Mouse (Mus musculus): ENCODE data around the gene Rrbp1. TPM values are rescaled to one million over a fixed set of nuclear protein-coding genes. Genes with fewer than 3 reads are reported as not detected.

The Rrbp1 gene
- polyA plus RNA-seq, 1 experiment from 2014 or later: 139 TPM

GRCm38 (mm10) chr2:144032664-144033063, 21.6 kb upstream of the Rrbp1 start, which contains the start of gene Banf2:
Banf2 (plus strand) TSS chr2:144033059.
- Histone ChIP-seq H3K4me3 (ENCODE audit: low read depth, low read length) (no peak within 1 kb of the TSS), H3K27me3 (ENCODE audit: control insufficient read depth, insufficient read depth, low read length) (no peaks in the 10 kb centered on the region), H3K9ac (replicated peaks; ENCODE audit: low read depth, low read length) (no peak within 1 kb of the TSS), H3K4me1 (ENCODE audit: control insufficient read depth, insufficient read depth, low read length) (no peaks in the 10 kb centered on the region), H3K27ac (ENCODE audit: low read length) (no peak within 1 kb of the TSS), H3K9me3 (ENCODE audit: control insufficient read depth, low read depth, low read length) (no peaks in the 10 kb centered on the region), H3K36me3 (ENCODE audit: control insufficient read depth, insufficient read depth, low read length) (no peaks in the 10 kb centered on the region), H3K4me2 (replicated peaks; ENCODE audit: low read depth, low read length) (no peak within 1 kb of the TSS)
- WGBS: 92% methylated on average over 2 of the region's 2 CpGs
- ATAC-seq (ENCODE audit: insufficient number of reproducible peaks, insufficient read depth, low FRiP score, low read depth): no peak

- H3K4me1 ChIP-seq (ENCODE audit: control insufficient read depth, insufficient read depth, low read length): no peaks in the 10 kb centered on the region
- no peaks in the 10 kb centered on the region for H3K27me3 ChIP-seq (ENCODE audit: control insufficient read depth, insufficient read depth, low read length)
- H3K9me3 ChIP-seq (ENCODE audit: control insufficient read depth, low read depth, low read length): no peaks in the 10 kb centered on the region
- no peak overlapping the region for H3K9ac ChIP-seq (replicated peaks; ENCODE audit: low read depth, low read length)
- H3K4me2 ChIP-seq (replicated peaks; ENCODE audit: low read depth, low read length): no peak overlapping the region
- no peak for ATAC-seq (ENCODE audit: insufficient number of reproducible peaks, insufficient read depth, low FRiP score, low read depth)
- H3K27ac ChIP-seq (ENCODE audit: low read length): no peak overlapping the region
- H3K36me3 ChIP-seq (ENCODE audit: control insufficient read depth, insufficient read depth, low read length): no peaks in the 10 kb centered on the region
- 87% methylated on average over 7 of the region's 7 CpGs for WGBS
- no peak overlapping the region for H3K4me3 ChIP-seq (ENCODE audit: low read depth, low read length)
These were observed 19.7 kb upstream of the Rrbp1 start for GRCm38 (mm10) chr2:144030791-144031190.

- WGBS: 73% methylated on average over 4 of the region's 4 CpGs
- H3K36me3 ChIP-seq (ENCODE audit: control insufficient read depth, insufficient read depth, low read length): no peaks in the 10 kb centered on the region
- H3K9me3 ChIP-seq (ENCODE audit: control insufficient read depth, low read depth, low read length): no peaks in the 10 kb centered on the region
- H3K4me1 ChIP-seq (ENCODE audit: control insufficient read depth, insufficient read depth, low read length): no peaks in the 10 kb centered on the region
- ATAC-seq (ENCODE audit: insufficient number of reproducible peaks, insufficient read depth, low FRiP score, low read depth): no peak
- no peaks in the 10 kb centered on the region for H3K27me3 ChIP-seq (ENCODE audit: control insufficient read depth, insufficient read depth, low read length)
- no peak overlapping the region for H3K27ac ChIP-seq (ENCODE audit: low read length)
- H3K9ac ChIP-seq (replicated peaks; ENCODE audit: low read depth, low read length): no peak overlapping the region
- H3K4me2 ChIP-seq (replicated peaks; ENCODE audit: low read depth, low read length): no peak overlapping the region
- H3K4me3 ChIP-seq (ENCODE audit: low read depth, low read length): no peak overlapping the region
These were observed 15.4 kb upstream of the Rrbp1 start for GRCm38 (mm10) chr2:144026456-144026855.

GRCm38 (mm10) chr2:144025361-144025760, 14.3 kb upstream of the Rrbp1 start:
- 79% methylated on average over 9 of the region's 9 CpGs for WGBS
- no peak for ATAC-seq (ENCODE audit: insufficient number of reproducible peaks, insufficient read depth, low FRiP score, low read depth)
- no peaks in the 10 kb centered on the region for H3K9me3 ChIP-seq (ENCODE audit: control insufficient read depth, low read depth, low read length)
- no peak overlapping the region for H3K4me3 ChIP-seq (ENCODE audit: low read depth, low read length)
- no peak overlapping the region for H3K4me2 ChIP-seq (replicated peaks; ENCODE audit: low read depth, low read length)
- H3K36me3 ChIP-seq (ENCODE audit: control insufficient read depth, insufficient read depth, low read length): no peaks in the 10 kb centered on the region
- H3K27me3 ChIP-seq (ENCODE audit: control insufficient read depth, insufficient read depth, low read length): no peaks in the 10 kb centered on the region
- H3K4me1 ChIP-seq (ENCODE audit: control insufficient read depth, insufficient read depth, low read length): no peaks in the 10 kb centered on the region
- H3K9ac ChIP-seq (replicated peaks; ENCODE audit: low read depth, low read length): no peak overlapping the region
- no peak overlapping the region for H3K27ac ChIP-seq (ENCODE audit: low read length)

- H3K9ac ChIP-seq (replicated peaks; ENCODE audit: low read depth, low read length): no peak overlapping the region
- no peak overlapping the region for H3K27ac ChIP-seq (ENCODE audit: low read length)
- H3K4me3 ChIP-seq (ENCODE audit: low read depth, low read length): no peak overlapping the region
- WGBS: 53% methylated on average over 3 of the region's 3 CpGs
- no peaks in the 10 kb centered on the region for H3K27me3 ChIP-seq (ENCODE audit: control insufficient read depth, insufficient read depth, low read length)
- H3K4me2 ChIP-seq (replicated peaks; ENCODE audit: low read depth, low read length): no peak overlapping the region
- H3K9me3 ChIP-seq (ENCODE audit: control insufficient read depth, low read depth, low read length): no peaks in the 10 kb centered on the region
- H3K4me1 ChIP-seq (ENCODE audit: control insufficient read depth, insufficient read depth, low read length): no peaks in the 10 kb centered on the region
- ATAC-seq (ENCODE audit: insufficient number of reproducible peaks, insufficient read depth, low FRiP score, low read depth): no peak
- H3K36me3 ChIP-seq (ENCODE audit: control insufficient read depth, insufficient read depth, low read length): no peaks in the 10 kb centered on the region
These were observed 11.4 kb upstream of the Rrbp1 start for GRCm38 (mm10) chr2:144022441-144022840.

- Histone ChIP-seq H3K27ac (ENCODE audit: low read length) (no peak overlapping the region), H3K4me2 (replicated peaks; ENCODE audit: low read depth, low read length) (no peak overlapping the region), H3K4me3 (ENCODE audit: low read depth, low read length) (no peak overlapping the region), H3K4me1 (ENCODE audit: control insufficient read depth, insufficient read depth, low read length) (no peaks in the 10 kb centered on the region), H3K9ac (replicated peaks; ENCODE audit: low read depth, low read length) (no peak overlapping the region), H3K9me3 (ENCODE audit: control insufficient read depth, low read depth, low read length) (no peaks in the 10 kb centered on the region), H3K36me3 (ENCODE audit: control insufficient read depth, insufficient read depth, low read length) (no peaks in the 10 kb centered on the region), H3K27me3 (ENCODE audit: control insufficient read depth, insufficient read depth, low read length) (no peaks in the 10 kb centered on the region)
- WGBS: 75% methylated on average over 1 of the region's 2 CpGs
- no peak for ATAC-seq (ENCODE audit: insufficient number of reproducible peaks, insufficient read depth, low FRiP score, low read depth)
These were observed 8.9 kb upstream of the Rrbp1 start for GRCm38 (mm10) chr2:144019971-144020370.

GRCm38 (mm10) chr2:144015861-144016260, 4.8 kb upstream of the Rrbp1 start:
- Histone ChIP-seq H3K27me3 (ENCODE audit: control insufficient read depth, insufficient read depth, low read length) (no peaks in the 10 kb centered on the region), H3K9ac (replicated peaks; ENCODE audit: low read depth, low read length) (no peak overlapping the region), H3K27ac (ENCODE audit: low read length) (no peak overlapping the region), H3K9me3 (ENCODE audit: control insufficient read depth, low read depth, low read length) (no peaks in the 10 kb centered on the region), H3K4me2 (replicated peaks; ENCODE audit: low read depth, low read length) (no peak overlapping the region), H3K4me3 (ENCODE audit: low read depth, low read length) (no peak overlapping the region), H3K36me3 (ENCODE audit: control insufficient read depth, insufficient read depth, low read length) (no peaks in the 10 kb centered on the region), H3K4me1 (ENCODE audit: control insufficient read depth, insufficient read depth, low read length) (no peaks in the 10 kb centered on the region)
- 86% methylated on average over 9 of the region's 9 CpGs for WGBS
- no peak for ATAC-seq (ENCODE audit: insufficient number of reproducible peaks, insufficient read depth, low FRiP score, low read depth)

GRCm38 (mm10) chr2:144014481-144014880, 3.4 kb upstream of the Rrbp1 start:
- Histone ChIP-seq H3K4me2 (replicated peaks; ENCODE audit: low read depth, low read length) (no peak overlapping the region), H3K9ac (replicated peaks; ENCODE audit: low read depth, low read length) (no peak overlapping the region), H3K4me3 (ENCODE audit: low read depth, low read length) (no peak overlapping the region), H3K27ac (ENCODE audit: low read length) (no peak overlapping the region), H3K9me3 (ENCODE audit: control insufficient read depth, low read depth, low read length) (no peaks in the 10 kb centered on the region), H3K4me1 (ENCODE audit: control insufficient read depth, insufficient read depth, low read length) (peaks cover 3% of the 10 kb centered on the region), H3K36me3 (ENCODE audit: control insufficient read depth, insufficient read depth, low read length) (no peaks in the 10 kb centered on the region), H3K27me3 (ENCODE audit: control insufficient read depth, insufficient read depth, low read length) (no peaks in the 10 kb centered on the region)
- WGBS: 64% methylated on average over 5 of the region's 5 CpGs
- ATAC-seq (ENCODE audit: insufficient number of reproducible peaks, insufficient read depth, low FRiP score, low read depth): no peak

- Histone ChIP-seq H3K27ac (ENCODE audit: low read length) (no peak overlapping the region), H3K4me1 (ENCODE audit: control insufficient read depth, insufficient read depth, low read length) (peaks cover 7% of the 10 kb centered on the region), H3K36me3 (ENCODE audit: control insufficient read depth, insufficient read depth, low read length) (no peaks in the 10 kb centered on the region), H3K4me2 (replicated peaks; ENCODE audit: low read depth, low read length) (no peak overlapping the region), H3K9me3 (ENCODE audit: control insufficient read depth, low read depth, low read length) (no peaks in the 10 kb centered on the region), H3K27me3 (ENCODE audit: control insufficient read depth, insufficient read depth, low read length) (no peaks in the 10 kb centered on the region), H3K9ac (replicated peaks; ENCODE audit: low read depth, low read length) (no peak overlapping the region), H3K4me3 (ENCODE audit: low read depth, low read length) (no peak overlapping the region)
- no peak for ATAC-seq (ENCODE audit: insufficient number of reproducible peaks, insufficient read depth, low FRiP score, low read depth)
- 65% methylated on average over 11 of the region's 11 CpGs for WGBS
These were observed 3.0 kb upstream of the Rrbp1 start for GRCm38 (mm10) chr2:144014051-144014450.

All from stomach, embryonic 14.5 days (tissue).